Mouse (Mus musculus) stomach, embryonic 16.5 days (tissue): ENCODE measurements around the gene Adcy1. TPM values are rescaled to one million over a fixed set of nuclear protein-coding genes. Genes with fewer than 3 reads are reported as not detected.

ENCODE experiments used
- ATAC-seq: fragments of 200-750 bp; cut with Nextera tagmentation; 2 replicates; pipeline ENCODE4 v1.8.0; 2017; ENCODE audit warnings: moderate number of reproducible peaks, moderate TSS enrichment; ENCODE audit not compliant: insufficient read depth, low FRiP score
- H3K27ac ChIP-seq: fragments of 300-500 bp; sonication (generic); 2 replicates; pipeline ENCODE4 v1.5.1; 2014; ENCODE audit warnings: low read length
- H3K27me3 ChIP-seq: fragments of 300-500 bp; sonication (generic); 2 replicates; pipeline ENCODE4 v1.6.1; 2014; ENCODE audit warnings: low read length, control low read depth, mixed read lengths; ENCODE audit not compliant: control insufficient read depth, insufficient read depth
- H3K36me3 ChIP-seq: fragments of 300-500 bp; sonication (generic); 2 replicates; pipeline ENCODE4 v1.6.1; 2014; ENCODE audit warnings: low read length; ENCODE audit not compliant: control insufficient read depth, insufficient read depth
- H3K4me1 ChIP-seq: fragments of 300-500 bp; sonication (generic); 2 replicates; pipeline ENCODE4 v1.6.1; 2014; ENCODE audit warnings: low read length, control low read depth, mixed read lengths; ENCODE audit not compliant: control insufficient read depth, insufficient read depth
- H3K4me2 ChIP-seq: fragments of 300-500 bp; sonication (generic); 2 replicates; pipeline ENCODE4 v1.6.1; 2014; ENCODE audit warnings: low read depth, low read length, mixed read lengths
- H3K4me3 ChIP-seq: fragments of 300-500 bp; sonication (generic); replicated peaks from 2 replicates; pipeline ENCODE4 v1.5.1; 2014; ENCODE audit warnings: mild to moderate bottlenecking, low read length
- H3K9ac ChIP-seq: fragments of 300-500 bp; sonication (generic); 2 replicates; pipeline ENCODE4 v1.6.1; 2014; ENCODE audit warnings: low read length
- H3K9me3 ChIP-seq: fragments of 300-500 bp; sonication (generic); replicated peaks from 2 replicates; pipeline ENCODE4 v1.6.1; 2016; ENCODE audit warnings: low read length, control low read depth; ENCODE audit not compliant: control insufficient read depth
- WGBS: fragments of 180-500 bp; shearing (Covaris S2); extraction: QIAGEN DNeasy Blood & Tissue Kit; methylation state at CpG from one replicate; pipeline ENCODE4 v1.1.7; 2014; 5-methylcytosine and 5-hydroxymethylcytosine counted together
- polyA plus RNA-seq: library from polyadenylated mRNA; unstranded; fragments of >200 nt; fragmentation: Nextera tagmentation; extraction: Ambion mirVana; gene quantifications from 2 replicates; pipeline ENCODE4 v1.2.1, GENCODE M21; 2015

Gene Adcy1
- polyA plus RNA-seq, 1 experiment from 2014 or later = 2.2 TPM

DNA sequence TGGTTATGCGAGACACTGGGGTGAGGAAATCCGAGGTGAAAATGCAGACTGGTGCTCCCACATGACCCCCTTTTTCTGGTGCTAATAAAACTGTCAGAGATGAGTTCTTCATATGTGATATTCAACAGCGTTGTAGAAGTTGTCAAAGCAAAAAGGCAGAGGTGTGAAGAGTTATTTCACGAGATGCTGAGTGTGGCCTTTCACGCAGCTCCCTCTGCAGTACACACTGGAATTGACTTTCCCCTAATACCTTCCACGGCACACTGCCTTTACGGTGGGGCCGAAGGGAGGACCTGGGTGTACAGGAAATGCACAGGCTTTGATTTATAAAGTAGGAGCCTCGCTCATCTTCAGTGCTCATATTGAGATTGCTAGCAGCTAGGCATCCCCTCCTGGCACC is 129.8 kb downstream of the Adcy1 start:
- no peak for ATAC-seq
- H3K36me3 ChIP-seq = no peaks in the 10 kb centered on the region
- H3K9ac ChIP-seq = no peak overlapping the region
- no peak overlapping the region for H3K4me2 ChIP-seq
- WGBS = 62% methylated on average over 9 of the region's 9 CpGs
- H3K9me3 ChIP-seq = no peaks in the 10 kb centered on the region
- no peak overlapping the region for H3K4me3 ChIP-seq
- no peaks in the 10 kb centered on the region for H3K4me1 ChIP-seq
- no peaks in the 10 kb centered on the region for H3K27me3 ChIP-seq
- H3K27ac ChIP-seq = no peak overlapping the region

DNA sequence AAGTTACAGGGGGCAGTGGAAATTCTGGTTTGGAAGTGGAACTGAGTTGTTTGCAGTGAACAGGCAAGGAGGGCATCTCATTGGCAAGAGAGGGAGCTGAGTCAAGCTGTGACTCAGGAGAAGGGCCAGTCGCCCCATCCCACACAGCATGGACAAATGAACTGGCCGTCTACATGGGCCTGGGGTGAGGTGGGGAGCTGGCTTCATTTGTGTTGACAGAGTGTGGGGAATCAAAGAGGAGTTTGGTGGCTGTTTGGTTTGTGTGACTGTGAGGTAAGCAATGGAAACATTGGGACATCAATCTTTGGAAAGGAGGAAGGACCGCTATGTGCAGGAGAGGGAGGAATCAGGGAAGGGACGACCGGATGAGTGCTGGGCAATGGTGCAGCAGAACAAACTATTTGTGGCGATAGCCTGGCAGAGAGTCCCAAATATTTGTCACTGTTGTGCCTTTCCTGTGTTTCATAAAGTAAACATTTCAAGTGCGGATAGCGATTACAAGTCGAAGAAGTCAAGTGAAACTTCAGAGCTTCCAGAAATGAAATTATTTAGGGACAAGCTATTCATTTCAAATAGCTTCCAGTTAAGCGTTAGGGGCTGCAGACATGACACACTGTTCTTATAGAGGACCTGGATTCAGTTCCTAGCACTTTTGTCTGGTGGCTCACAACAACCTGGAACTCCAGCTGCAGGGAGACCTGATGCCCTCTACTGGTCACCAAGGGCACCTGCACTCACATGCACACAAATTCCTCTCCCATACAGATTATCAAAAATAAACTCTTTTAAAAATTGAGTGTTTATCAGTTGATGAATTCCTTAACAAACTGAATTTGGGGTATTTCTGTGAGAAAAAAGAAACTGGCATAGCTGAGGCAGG is 131.4 kb downstream of the Adcy1 start:
- no peak overlapping the region for H3K27ac ChIP-seq
- no peak overlapping the region for H3K9ac ChIP-seq
- no peaks in the 10 kb centered on the region for H3K36me3 ChIP-seq
- no peak overlapping the region for H3K4me3 ChIP-seq
- H3K4me2 ChIP-seq = no peak overlapping the region
- no peaks in the 10 kb centered on the region for H3K9me3 ChIP-seq
- H3K27me3 ChIP-seq = no peaks in the 10 kb centered on the region
- no peak for ATAC-seq
- WGBS = 83% methylated on average over 10 of the region's 10 CpGs
- H3K4me1 ChIP-seq = no peaks in the 10 kb centered on the region

DNA sequence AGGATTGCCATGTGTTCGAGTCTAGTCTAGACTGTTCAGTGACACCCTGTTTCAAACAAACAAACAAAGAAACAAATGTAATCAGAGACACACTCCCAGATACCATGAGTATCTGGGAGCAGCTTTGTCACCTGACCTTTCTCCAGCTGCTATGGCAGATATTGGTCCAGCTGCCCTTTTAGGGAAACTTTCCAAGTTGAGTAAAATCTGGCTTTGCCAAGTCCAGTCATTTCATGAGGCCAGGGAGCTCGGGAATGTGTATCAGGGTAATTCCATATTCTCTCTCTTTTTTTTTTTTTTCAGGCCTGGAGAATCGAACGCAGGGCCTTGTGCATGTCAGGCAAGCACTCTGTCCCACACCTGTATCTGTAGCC is 132.0 kb downstream of the Adcy1 start:
- Histone ChIP-seq H3K4me2 (no peak overlapping the region), H3K36me3 (no peaks in the 10 kb centered on the region), H3K9ac (no peak overlapping the region), H3K9me3 (no peaks in the 10 kb centered on the region), H3K4me3 (no peak overlapping the region), H3K27ac (no peak overlapping the region), H3K27me3 (no peaks in the 10 kb centered on the region), H3K4me1 (no peaks in the 10 kb centered on the region)
- 83% methylated on average over 4 of the region's 4 CpGs for WGBS
- no peak for ATAC-seq

DNA sequence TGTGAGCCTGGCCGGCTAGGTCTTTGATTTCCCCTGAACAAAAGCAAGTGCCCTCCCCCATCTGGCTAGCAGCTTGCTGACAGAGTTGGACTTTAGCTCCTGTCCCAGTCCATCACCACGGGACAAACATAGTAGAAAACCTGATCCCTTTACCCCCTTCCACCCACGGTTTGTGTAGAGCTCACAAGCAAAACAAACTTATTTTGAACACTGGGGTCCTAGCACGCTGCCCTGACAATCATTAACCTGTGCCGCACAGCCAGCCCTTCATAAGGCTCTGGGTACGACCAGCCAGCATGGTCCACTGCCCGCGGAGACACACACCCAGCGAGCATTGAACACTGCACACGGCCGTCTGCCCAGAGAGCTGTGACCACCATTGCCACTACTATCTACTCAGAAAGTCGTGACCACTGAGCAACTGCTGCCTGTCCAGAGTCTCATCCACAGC is 134.2 kb downstream of the Adcy1 start, which contains the start of gene Igfbp1:
Gene Igfbp1 (plus strand): TSS at position 292 of the 451 bp plus-strand sequence.
- 53% methylated on average over 12 of the region's 12 CpGs for WGBS
- no peak within 1 kb of the TSS for H3K4me2 ChIP-seq
- ATAC-seq = peak; percentile 45; the same call in 1 of the 2 replicates
- H3K36me3 ChIP-seq = no peaks in the 10 kb centered on the region
- H3K4me1 ChIP-seq = no peaks in the 10 kb centered on the region
- 0 out of 2 replicates have a peak within 1 kb of the TSS, but pooled peaks have one; percentile 12 for H3K27ac ChIP-seq
- H3K9me3 ChIP-seq = no peaks in the 10 kb centered on the region
- H3K9ac ChIP-seq = no peak within 1 kb of the TSS
- H3K27me3 ChIP-seq = no peaks in the 10 kb centered on the region
- H3K4me3 ChIP-seq = no peak within 1 kb of the TSS

DNA sequence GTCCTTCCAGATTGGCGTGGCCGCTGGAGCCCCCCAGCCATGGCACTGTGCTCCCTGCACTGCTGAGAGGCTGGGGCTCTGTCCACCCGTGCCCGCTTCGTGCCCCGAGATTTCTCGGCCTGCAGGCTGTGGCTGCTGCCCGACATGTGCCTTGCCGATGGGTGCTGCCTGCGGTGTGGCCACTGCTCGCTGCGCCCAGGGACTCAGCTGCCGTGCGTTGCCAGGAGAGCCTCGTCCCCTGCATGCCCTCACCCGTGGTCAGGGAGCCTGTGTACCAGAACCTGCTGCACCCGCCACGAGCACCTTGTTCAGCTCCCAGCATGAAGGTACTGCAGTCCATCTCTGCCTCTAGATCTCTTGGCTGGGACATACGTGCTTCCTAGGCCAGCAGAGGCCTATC is 134.7 kb downstream of the Adcy1 start:
- H3K4me2 ChIP-seq = no peak overlapping the region

DNA sequence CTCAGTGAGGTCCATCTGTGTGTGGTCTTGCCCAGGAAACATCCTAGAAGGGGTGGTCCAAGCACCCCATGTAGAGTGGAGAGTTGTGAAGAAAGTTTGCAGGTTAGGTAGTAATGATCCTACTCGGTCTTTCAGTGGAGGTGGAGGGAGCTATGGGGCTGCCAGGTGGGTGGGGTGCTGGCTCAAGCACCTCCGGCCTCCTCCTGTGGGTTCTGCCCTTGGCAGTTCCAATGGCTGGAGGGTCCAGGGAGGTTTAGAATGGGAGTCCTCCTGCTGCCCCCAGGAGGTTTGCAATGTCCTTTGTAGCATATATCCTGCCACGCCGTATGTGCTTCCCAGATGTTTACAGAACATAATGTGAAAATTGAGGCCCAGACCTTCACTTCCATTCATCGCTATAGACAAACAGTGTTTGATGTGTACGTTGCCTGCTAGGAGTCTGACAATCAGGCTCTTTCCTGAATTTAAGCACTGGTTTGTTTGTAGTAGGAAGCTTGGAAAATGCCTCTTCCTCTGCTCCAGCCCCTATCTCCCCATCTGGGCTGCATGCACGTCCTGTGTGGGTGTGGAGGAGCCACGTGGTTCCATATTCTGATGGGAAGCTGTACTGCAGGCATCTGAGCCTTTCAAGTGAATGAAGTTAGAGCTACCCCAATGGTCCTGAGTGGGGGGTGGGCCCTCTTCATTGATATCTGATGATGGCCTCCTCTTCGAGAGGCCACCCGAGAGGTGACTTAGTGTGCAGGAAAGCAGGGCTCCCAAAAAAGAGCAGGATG is 135.4 kb downstream of the Adcy1 start:
- H3K27me3 ChIP-seq = no peaks in the 10 kb centered on the region
- no peak overlapping the region for H3K9ac ChIP-seq
- H3K36me3 ChIP-seq = no peaks in the 10 kb centered on the region
- no peak overlapping the region for H3K4me3 ChIP-seq
- H3K9me3 ChIP-seq = no peaks in the 10 kb centered on the region
- H3K4me1 ChIP-seq = no peaks in the 10 kb centered on the region
- no peak for ATAC-seq
- WGBS = 65% methylated on average over 10 of the region's 10 CpGs
- 0 out of 2 replicates have a peak overlapping the region, but pooled peaks have one; percentile 12 for H3K27ac ChIP-seq
- H3K4me2 ChIP-seq = no peak overlapping the region

More for the DNA sequence above, 134.7 kb downstream of the Adcy1 start:
- Histone ChIP-seq H3K36me3 (no peaks in the 10 kb centered on the region), H3K27me3 (no peaks in the 10 kb centered on the region), H3K9me3 (no peaks in the 10 kb centered on the region), H3K27ac (no peak overlapping the region), H3K4me3 (no peak overlapping the region), H3K4me1 (no peaks in the 10 kb centered on the region), H3K9ac (no peak overlapping the region)
- 84% methylated on average over 19 of the region's 19 CpGs for WGBS
- ATAC-seq = no peak

DNA sequence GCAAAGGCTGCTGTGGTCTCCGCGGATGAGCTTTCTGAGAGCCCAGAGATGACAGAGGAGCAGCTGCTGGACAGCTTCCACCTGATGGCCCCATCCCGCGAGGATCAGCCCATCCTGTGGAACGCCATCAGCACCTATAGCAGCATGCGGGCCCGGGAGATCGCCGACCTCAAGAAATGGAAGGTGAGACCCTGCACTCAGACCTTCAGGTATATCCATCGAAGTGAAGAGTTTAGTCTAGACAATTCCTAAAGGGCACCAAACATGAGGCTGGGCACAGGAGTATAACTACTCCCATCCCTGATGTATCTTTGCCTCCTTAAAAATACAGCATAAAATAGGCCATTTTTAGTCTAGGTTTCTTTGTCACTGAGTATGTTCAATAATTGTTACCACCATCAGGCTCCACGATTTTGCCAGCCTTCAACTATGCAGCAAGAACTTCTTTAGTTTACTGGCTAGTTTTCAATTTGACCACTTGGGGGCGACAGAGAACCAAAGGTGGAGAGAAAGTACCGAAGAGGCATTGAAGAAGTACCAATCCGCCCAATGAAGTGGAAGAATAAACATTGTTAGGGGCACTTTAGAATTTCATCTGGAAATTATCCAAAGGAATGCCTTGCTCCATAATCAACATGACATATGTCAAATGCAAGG is 136.6 kb downstream of the Adcy1 start:
- Histone ChIP-seq H3K27ac (no peak overlapping the region), H3K9me3 (no peaks in the 10 kb centered on the region), H3K9ac (no peak overlapping the region), H3K4me3 (no peak overlapping the region), H3K4me1 (no peaks in the 10 kb centered on the region), H3K36me3 (no peaks in the 10 kb centered on the region), H3K27me3 (no peaks in the 10 kb centered on the region), H3K4me2 (no peak overlapping the region)
- no peak for ATAC-seq
- WGBS = 47% methylated on average over 14 of the region's 14 CpGs

DNA sequence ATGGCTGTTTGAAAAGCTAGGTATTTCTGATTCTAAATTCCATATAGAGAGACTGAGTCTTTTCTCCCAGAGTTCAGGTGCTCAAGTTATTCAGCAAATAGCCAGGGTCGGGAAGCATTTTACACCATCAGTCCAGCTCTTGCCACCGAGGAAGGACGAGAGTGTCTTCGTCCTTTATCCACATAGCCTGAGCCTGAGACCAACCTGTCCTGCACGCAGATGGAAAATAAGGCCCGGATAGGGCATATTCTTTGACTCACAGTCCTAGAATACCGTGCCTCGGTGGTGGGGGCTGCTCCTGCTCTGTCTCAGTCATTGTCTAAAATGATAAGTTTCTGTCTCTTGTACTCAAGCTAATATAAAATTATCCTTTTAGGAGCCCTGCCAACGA is 137.1 kb downstream of the Adcy1 start:
- no peak overlapping the region for H3K27ac ChIP-seq
- no peaks in the 10 kb centered on the region for H3K9me3 ChIP-seq
- no peak for ATAC-seq
- 77% methylated on average over 9 of the region's 9 CpGs for WGBS
- H3K27me3 ChIP-seq = no peaks in the 10 kb centered on the region
- no peaks in the 10 kb centered on the region for H3K4me1 ChIP-seq
- no peak overlapping the region for H3K4me3 ChIP-seq
- H3K9ac ChIP-seq = no peak overlapping the region
- H3K4me2 ChIP-seq = no peak overlapping the region
- no peaks in the 10 kb centered on the region for H3K36me3 ChIP-seq
